Mouse (Mus musculus) stomach, embryonic 16.5 days (tissue): ENCODE results near the gene Arg1. TPM values are rescaled to one million over a fixed set of nuclear protein-coding genes. Genes with fewer than 3 reads are reported as not detected.

Source experiments
- ATAC-seq: fragments of 200-750 bp; cut with Nextera tagmentation; 2 replicates; pipeline ENCODE4 v1.8.0; 2017; ENCODE audit warnings: moderate number of reproducible peaks, moderate TSS enrichment; ENCODE audit not compliant: insufficient read depth, low FRiP score
- H3K27ac ChIP-seq: fragments of 300-500 bp; sonication (generic); 2 replicates; pipeline ENCODE4 v1.5.1; 2014; ENCODE audit warnings: low read length
- H3K27me3 ChIP-seq: fragments of 300-500 bp; sonication (generic); 2 replicates; pipeline ENCODE4 v1.6.1; 2014; ENCODE audit warnings: low read length, control low read depth, mixed read lengths; ENCODE audit not compliant: control insufficient read depth, insufficient read depth
- H3K36me3 ChIP-seq: fragments of 300-500 bp; sonication (generic); 2 replicates; pipeline ENCODE4 v1.6.1; 2014; ENCODE audit warnings: low read length; ENCODE audit not compliant: control insufficient read depth, insufficient read depth
- H3K4me1 ChIP-seq: fragments of 300-500 bp; sonication (generic); 2 replicates; pipeline ENCODE4 v1.6.1; 2014; ENCODE audit warnings: low read length, control low read depth, mixed read lengths; ENCODE audit not compliant: control insufficient read depth, insufficient read depth
- H3K4me2 ChIP-seq: fragments of 300-500 bp; sonication (generic); 2 replicates; pipeline ENCODE4 v1.6.1; 2014; ENCODE audit warnings: low read depth, low read length, mixed read lengths
- H3K4me3 ChIP-seq: fragments of 300-500 bp; sonication (generic); replicated peaks from 2 replicates; pipeline ENCODE4 v1.5.1; 2014; ENCODE audit warnings: mild to moderate bottlenecking, low read length
- H3K9ac ChIP-seq: fragments of 300-500 bp; sonication (generic); 2 replicates; pipeline ENCODE4 v1.6.1; 2014; ENCODE audit warnings: low read length
- H3K9me3 ChIP-seq: fragments of 300-500 bp; sonication (generic); replicated peaks from 2 replicates; pipeline ENCODE4 v1.6.1; 2016; ENCODE audit warnings: low read length, control low read depth; ENCODE audit not compliant: control insufficient read depth
- WGBS: fragments of 180-500 bp; shearing (Covaris S2); extraction: QIAGEN DNeasy Blood & Tissue Kit; methylation state at CpG from one replicate; pipeline ENCODE4 v1.1.7; 2014; 5-methylcytosine and 5-hydroxymethylcytosine counted together
- polyA plus RNA-seq: library from polyadenylated mRNA; unstranded; fragments of >200 nt; fragmentation: Nextera tagmentation; extraction: Ambion mirVana; gene quantifications from 2 replicates; pipeline ENCODE4 v1.2.1, GENCODE M21; 2015

Arg1 gene
- polyA plus RNA-seq, 1 experiment from 2014 or later: 134 TPM

DNA sequence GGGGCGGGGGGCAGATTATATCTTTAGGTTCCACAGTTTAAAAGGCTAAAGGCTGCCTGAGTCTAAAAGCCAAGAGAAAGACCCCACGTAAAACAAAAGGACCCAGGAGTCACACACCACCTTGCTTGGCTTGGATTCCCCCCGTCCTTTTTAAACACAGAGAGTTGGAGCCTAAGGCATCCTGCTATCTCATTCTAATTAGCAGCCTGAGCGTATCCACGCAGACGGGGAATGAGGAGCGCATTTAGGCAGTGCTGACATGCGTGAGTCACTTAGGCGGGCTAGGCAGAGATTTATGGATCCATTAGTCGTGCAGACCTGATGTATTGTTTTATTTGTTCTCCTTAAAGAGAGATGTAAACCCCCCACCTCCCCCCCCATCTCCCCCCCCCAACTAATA lies 904 bp downstream of the Arg1 start:
- H3K4me2 ChIP-seq: no peak overlapping the region
- no peaks in the 10 kb centered on the region for H3K36me3 ChIP-seq
- no peak overlapping the region for H3K9ac ChIP-seq
- H3K27me3 ChIP-seq: no peaks in the 10 kb centered on the region
- no peak overlapping the region for H3K4me3 ChIP-seq
- 0 out of 2 replicates have a peak, but pooled peaks cover 10% of the 10 kb centered on the region for H3K4me1 ChIP-seq
- H3K9me3 ChIP-seq: no peaks in the 10 kb centered on the region
- H3K27ac ChIP-seq: no peak overlapping the region
- ATAC-seq: no peak
- WGBS: 31% methylated on average over 10 of the region's 10 CpGs

DNA sequence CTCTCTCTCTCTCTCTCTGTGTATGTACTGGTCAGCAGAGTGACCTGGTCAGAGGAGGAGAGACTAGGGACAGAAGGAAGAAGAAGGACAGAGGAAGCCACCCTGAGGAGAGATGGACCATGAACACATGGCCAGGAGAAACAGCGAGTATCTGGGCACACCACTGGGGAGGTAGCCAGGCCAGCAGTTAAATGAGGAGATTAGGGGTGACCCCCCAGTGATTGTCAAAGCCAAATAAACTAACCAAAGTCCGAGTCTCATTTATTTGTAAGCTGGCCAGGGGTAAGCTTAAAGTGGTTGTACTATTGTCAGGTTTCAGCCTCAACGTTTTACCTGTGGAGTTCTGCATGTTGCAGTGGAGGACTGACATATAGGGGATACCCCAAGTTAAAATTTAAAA lies 3.0 kb downstream of the Arg1 start:
- 0 out of 2 replicates have a peak, but pooled peaks cover 10% of the 10 kb centered on the region for H3K4me1 ChIP-seq
- no peak overlapping the region for H3K27ac ChIP-seq
- no peaks in the 10 kb centered on the region for H3K9me3 ChIP-seq
- H3K9ac ChIP-seq: no peak overlapping the region
- no peak overlapping the region for H3K4me2 ChIP-seq
- ATAC-seq: no peak
- no peaks in the 10 kb centered on the region for H3K27me3 ChIP-seq
- WGBS: 73% methylated on average over 3 of the region's 3 CpGs
- H3K36me3 ChIP-seq: no peaks in the 10 kb centered on the region
- no peak overlapping the region for H3K4me3 ChIP-seq

DNA sequence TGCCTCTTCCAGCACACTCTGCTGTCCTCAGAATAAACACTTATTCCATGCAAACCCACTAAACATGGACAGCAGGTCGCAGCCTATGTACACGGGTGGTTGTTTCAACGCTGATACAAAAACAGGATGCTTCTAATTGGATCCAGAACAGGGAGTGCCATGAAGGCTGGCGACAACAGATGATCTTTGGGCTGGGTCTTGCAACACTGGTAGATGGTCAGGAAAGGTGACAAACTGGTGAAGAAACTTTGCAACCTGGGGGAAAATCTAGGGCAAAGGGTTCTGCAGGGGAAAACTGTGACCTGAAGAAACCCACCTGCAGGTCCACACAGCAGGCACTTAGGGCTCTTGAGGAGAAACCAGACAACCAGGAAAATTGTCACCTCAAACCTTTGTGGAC lies 4.3 kb downstream of the Arg1 start:
- Histone ChIP-seq H3K27me3 (no peaks in the 10 kb centered on the region), H3K9ac (no peak overlapping the region), H3K27ac (no peak overlapping the region), H3K4me3 (no peak overlapping the region), H3K36me3 (no peaks in the 10 kb centered on the region), H3K4me2 (no peak overlapping the region), H3K9me3 (no peaks in the 10 kb centered on the region), H3K4me1 (0 out of 2 replicates have a peak, but pooled peaks cover 10% of the 10 kb centered on the region)
- no peak for ATAC-seq
- 86% methylated on average over 4 of the region's 4 CpGs for WGBS

DNA sequence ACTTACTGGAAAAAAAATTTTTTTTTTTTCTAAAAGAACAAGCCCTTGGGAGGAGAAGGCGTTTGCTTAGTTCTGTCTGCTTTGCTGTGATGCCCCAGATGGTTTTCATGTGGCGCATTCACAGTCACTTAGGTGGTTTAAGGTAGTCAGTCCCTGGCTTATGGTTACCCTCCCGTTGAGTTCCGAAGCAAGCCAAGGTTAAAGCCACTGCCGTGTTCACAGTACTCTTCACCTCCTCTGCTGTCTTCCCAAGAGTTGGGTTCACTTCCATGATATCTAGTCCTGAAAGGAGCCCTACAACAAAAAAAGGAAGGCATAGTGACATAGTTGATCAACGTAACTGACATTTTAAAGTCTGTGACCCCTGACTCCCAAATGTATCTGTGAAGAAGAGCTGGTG lies 11.8 kb downstream of the Arg1 start:
- Histone ChIP-seq H3K4me1 (no peaks in the 10 kb centered on the region), H3K36me3 (0 out of 2 replicates have a peak, but pooled peaks cover 4% of the 10 kb centered on the region), H3K9ac (no peak overlapping the region), H3K9me3 (no peaks in the 10 kb centered on the region), H3K4me2 (no peak overlapping the region), H3K27ac (no peak overlapping the region), H3K27me3 (no peaks in the 10 kb centered on the region), H3K4me3 (no peak overlapping the region)
- 85% methylated on average over 6 of the region's 6 CpGs for WGBS
- no peak for ATAC-seq

DNA sequence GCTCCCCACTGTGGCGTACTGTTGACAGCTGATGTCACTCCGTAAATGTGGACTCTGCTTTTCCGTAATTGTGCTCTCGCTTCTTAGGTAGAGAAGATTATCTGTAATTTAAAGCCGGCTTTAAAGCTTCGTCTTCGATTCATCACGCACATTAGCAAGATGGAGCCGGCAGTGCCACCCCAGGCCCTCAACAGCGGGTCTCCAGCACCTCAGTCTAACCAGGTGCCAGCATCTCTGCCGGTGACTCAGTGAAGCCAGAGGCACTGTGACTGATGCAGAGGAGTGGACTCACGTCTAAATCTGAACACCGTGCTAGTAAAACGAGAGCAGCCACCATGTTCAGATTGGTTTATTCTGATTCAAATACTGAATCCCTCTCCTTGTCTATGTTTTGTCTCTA lies 14.7 kb downstream of the Arg1 start:
- Histone ChIP-seq H3K27ac (no peak overlapping the region), H3K4me1 (no peaks in the 10 kb centered on the region), H3K27me3 (no peaks in the 10 kb centered on the region), H3K4me2 (no peak overlapping the region), H3K9ac (no peak overlapping the region), H3K36me3 (peaks cover 10% of the 10 kb centered on the region; the same call in 1 of the 2 replicates), H3K4me3 (no peak overlapping the region), H3K9me3 (no peaks in the 10 kb centered on the region)
- 92% methylated on average over 14 of the region's 14 CpGs for WGBS
- no peak for ATAC-seq

DNA sequence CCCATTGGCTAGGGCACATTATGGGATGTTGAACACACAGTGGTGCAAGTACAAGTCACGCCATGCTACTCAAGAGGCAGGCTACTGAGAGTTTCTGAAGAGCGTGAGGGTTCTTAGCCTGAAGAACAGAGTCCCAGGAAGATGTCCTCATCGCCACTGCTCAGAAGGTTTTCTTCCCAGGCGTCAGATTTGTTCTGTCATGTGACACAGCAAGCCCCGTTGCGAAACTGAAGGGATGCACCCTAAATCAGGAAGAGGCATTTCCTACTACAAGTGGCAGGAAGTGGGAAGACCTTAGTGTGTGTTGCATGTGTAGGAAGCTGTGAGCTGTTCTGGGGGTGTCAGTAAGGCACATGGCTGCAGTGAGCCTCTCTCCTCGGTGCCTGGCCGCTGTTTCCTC lies 16.1 kb downstream of the Arg1 start:
- no peak overlapping the region for H3K9ac ChIP-seq
- no peaks in the 10 kb centered on the region for H3K27me3 ChIP-seq
- H3K9me3 ChIP-seq: no peaks in the 10 kb centered on the region
- no peaks in the 10 kb centered on the region for H3K4me1 ChIP-seq
- peaks cover 15% of the 10 kb centered on the region; the same call in 1 of the 2 replicates for H3K36me3 ChIP-seq
- no peak for ATAC-seq
- WGBS: 83% methylated on average over 8 of the region's 8 CpGs
- no peak overlapping the region for H3K4me3 ChIP-seq
- no peak overlapping the region for H3K4me2 ChIP-seq
- H3K27ac ChIP-seq: no peak overlapping the region

DNA sequence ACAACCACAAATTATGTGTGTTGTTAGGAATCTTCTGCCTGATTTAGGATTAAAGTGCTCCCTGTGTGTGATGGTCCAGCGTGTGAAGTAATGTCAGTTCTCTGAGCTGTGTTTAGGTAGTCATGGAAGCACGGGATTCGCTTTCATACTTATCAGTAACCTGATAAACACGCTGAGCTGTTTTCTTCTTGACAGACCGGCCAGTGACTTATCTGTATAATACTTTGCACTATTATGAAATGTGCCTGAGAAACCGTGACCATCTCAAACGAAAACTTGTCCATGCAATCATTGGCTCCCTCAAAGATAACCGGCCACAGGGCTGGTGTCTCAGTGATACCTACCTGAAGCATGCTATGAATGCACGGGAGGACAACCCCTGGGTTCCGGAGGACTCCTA lies 21.7 kb downstream of the Arg1 start:
- Histone ChIP-seq H3K9me3 (no peaks in the 10 kb centered on the region), H3K27ac (no peak overlapping the region), H3K9ac (no peak overlapping the region), H3K4me3 (no peak overlapping the region), H3K36me3 (peaks cover 33% of the 10 kb centered on the region), H3K4me2 (no peak overlapping the region), H3K4me1 (no peaks in the 10 kb centered on the region), H3K27me3 (no peaks in the 10 kb centered on the region)
- WGBS: 87% methylated on average over 10 of the region's 10 CpGs
- no peak for ATAC-seq

DNA sequence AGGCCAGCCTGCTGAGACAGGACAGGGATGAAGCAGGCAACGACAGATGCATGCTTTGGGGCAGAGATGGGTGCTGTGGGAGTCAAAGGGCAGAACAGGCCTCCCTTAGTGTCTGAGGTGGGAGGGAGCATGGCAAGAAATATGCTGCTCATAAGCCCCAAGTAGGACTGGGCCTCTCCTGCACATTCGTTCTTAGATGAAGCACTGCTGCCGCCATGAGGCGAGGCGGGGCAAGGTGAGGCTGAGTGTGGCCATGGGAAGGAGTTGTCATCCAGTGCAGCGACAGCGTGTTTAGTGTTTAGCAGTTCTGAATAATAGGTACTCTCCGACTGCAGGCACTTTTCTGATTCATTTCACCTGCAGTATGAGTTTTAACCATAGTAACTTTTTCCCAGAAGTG lies 31.4 kb downstream of the Arg1 start:
- no peak for ATAC-seq
- no peak overlapping the region for H3K4me2 ChIP-seq
- no peaks in the 10 kb centered on the region for H3K27me3 ChIP-seq
- H3K27ac ChIP-seq: no peak overlapping the region
- H3K9ac ChIP-seq: no peak overlapping the region
- H3K4me3 ChIP-seq: no peak overlapping the region
- no peaks in the 10 kb centered on the region for H3K9me3 ChIP-seq
- H3K4me1 ChIP-seq: no peaks in the 10 kb centered on the region
- H3K36me3 ChIP-seq: peaks cover 14% of the 10 kb centered on the region
- WGBS: 81% methylated on average over 8 of the region's 8 CpGs

DNA sequence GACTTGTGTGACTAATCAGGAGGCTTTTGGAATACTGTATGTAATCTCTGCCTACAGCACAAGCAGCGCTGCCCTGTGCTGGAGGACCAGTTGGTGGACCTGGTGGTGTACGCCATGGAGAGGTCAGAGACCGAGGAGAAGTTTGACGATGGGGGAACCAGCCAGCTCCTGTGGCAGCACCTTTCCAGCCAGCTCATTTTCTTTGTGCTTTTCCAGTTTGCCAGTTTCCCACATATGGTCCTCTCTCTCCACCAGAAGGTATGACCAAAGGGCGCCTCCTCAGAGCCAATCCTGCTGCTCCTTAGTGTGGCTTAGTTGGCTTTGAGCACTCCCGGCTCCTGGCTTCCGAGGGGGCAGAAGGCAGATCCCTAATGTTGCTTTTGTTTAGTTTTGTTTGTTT lies 38.9 kb downstream of the Arg1 start:
- Histone ChIP-seq H3K4me2 (no peak overlapping the region), H3K36me3 (peaks cover 26% of the 10 kb centered on the region), H3K9ac (no peak overlapping the region), H3K4me1 (no peaks in the 10 kb centered on the region), H3K4me3 (no peak overlapping the region), H3K9me3 (no peaks in the 10 kb centered on the region), H3K27ac (no peak overlapping the region), H3K27me3 (no peaks in the 10 kb centered on the region)
- WGBS: 93% methylated on average over 7 of the region's 7 CpGs
- ATAC-seq: no peak

DNA sequence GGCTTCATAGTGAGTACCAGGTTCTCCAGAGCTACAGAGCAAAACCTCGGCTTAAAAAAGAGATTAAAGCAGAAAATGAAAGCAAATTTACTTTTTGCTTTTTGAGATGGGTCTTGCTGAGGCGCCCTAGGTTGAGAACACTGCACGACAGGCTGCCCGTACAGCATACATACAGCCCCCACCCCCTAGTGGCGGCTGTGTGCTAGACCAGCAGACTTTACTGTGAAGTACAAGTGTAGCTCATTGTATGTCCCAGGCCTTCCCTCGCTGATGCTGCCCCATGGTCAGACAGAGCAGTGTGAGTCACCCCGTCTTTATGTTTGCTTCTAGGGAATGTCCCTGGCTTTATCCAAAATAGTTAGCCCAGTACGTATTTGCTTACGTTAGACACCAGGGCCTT lies 41.3 kb downstream of the Arg1 start:
- Histone ChIP-seq H3K36me3 (peaks cover 24% of the 10 kb centered on the region), H3K4me2 (no peak overlapping the region), H3K27ac (no peak overlapping the region), H3K9ac (no peak overlapping the region), H3K4me1 (no peaks in the 10 kb centered on the region), H3K9me3 (no peaks in the 10 kb centered on the region), H3K4me3 (no peak overlapping the region), H3K27me3 (no peaks in the 10 kb centered on the region)
- ATAC-seq: 0 out of 2 replicates have a peak, but pooled peaks have one; percentile 21
- WGBS: 76% methylated on average over 9 of the region's 9 CpGs
